23 mouse cellular contexts compared by ENCODE assay signal in the genomic region with DNA sequence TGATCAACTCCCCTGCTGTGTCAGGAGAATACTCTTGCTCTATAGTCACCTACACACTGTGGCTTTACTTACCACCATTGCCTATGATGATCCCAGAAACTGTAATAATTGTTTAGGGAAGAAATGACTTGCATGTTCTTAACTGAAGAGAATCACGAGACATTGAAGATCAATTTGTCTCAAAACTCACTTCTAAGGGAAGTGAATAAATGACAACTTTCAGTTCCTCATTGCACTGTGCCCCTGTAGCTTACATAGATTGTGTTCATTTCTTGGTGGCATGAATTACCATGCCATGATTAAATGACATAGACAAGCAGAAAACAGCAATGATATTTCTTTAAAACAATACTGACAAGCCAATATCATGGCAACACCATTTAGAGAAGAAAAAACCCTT.
A peak's percentile ranks its signal among the peaks of the same experiment; 100 is the strongest.
DNase-seq lines count a peak whose midpoint lies in the region; ATAC-seq and TF ChIP-seq lines count a peak whose summit lies in the region.
"Had no signal": no experiment of that assay in that cellular context is flagged by ENCODE, and none has a peak within 500 bp of the region (broad histone marks: within the 10 kb centered on the region; RNA-seq: fewer than 3 reads in every experiment).

No protein-coding gene starts in this region.

- no peak for TF ChIP-seq CTCF in liver, adult 2 months (IDR thresholded peaks at IDR 0.05; ENCODE audit: low read depth, low read length)
- no peak for TF ChIP-seq CTCF in bone marrow macrophage, adult 2 months (IDR thresholded peaks at IDR 0.05; ENCODE audit: low read depth, low read length)

- no peak for ATAC-seq in liver, embryonic 12.5 days
- peak; percentile 26; the same call in 1 of the 2 replicates for ATAC-seq in megakaryocyte progenitor cell, adult 5-6 weeks (replicated peaks; ENCODE audit: poor library complexity)
- ATAC-seq in kidney, embryonic 15.5 days (replicated peaks; ENCODE audit: low FRiP score) = no peak
- ATAC-seq: activated CD4-positive, CD25-positive, alpha-beta regulatory T cell, adult 4 months; forebrain, embryonic 13.5 days; forebrain, embryonic 15.5 days; forebrain, postnatal 0 days; Patski had no signal

- no peak overlapping the region for H3K4me3 ChIP-seq in liver, adult 2 months (ENCODE audit: insufficient read depth, low read depth, low read length)
- H3K4me3 ChIP-seq in liver, embryonic 12.5 days = no peak overlapping the region
- no peak overlapping the region for H3K4me3 ChIP-seq in bone marrow macrophage, adult 2 months (ENCODE audit: insufficient read depth, low read length)
- H3K4me3 ChIP-seq in kidney, embryonic 15.5 days (replicated peaks) = no peak overlapping the region
- H3K4me3 ChIP-seq: embryonic facial prominence, embryonic 12.5 days; forebrain, embryonic 13.5 days; forebrain, embryonic 15.5 days had no signal

- no peaks in the 10 kb centered on the region for H3K27me3 ChIP-seq in liver, adult 2 months (ENCODE audit: control insufficient read depth, insufficient read depth, low read length)
- H3K27me3 ChIP-seq in liver, embryonic 12.5 days (replicated peaks) = no peaks in the 10 kb centered on the region
- H3K27me3 ChIP-seq in kidney, embryonic 15.5 days = no peaks in the 10 kb centered on the region
- H3K27me3 ChIP-seq: embryonic facial prominence, embryonic 12.5 days; forebrain, embryonic 13.5 days; forebrain, embryonic 15.5 days; Patski had no signal

- peak; percentile 24 for DNase-seq in liver, adult 2 months (ENCODE audit: extremely low read depth, low read depth, low spot score)
- DNase-seq in thymus, adult 18-20 months = no peak
- DNase-seq: adrenal gland, adult 8-10 months; adrenal gland, postnatal 14 days; adrenal gland, postnatal 36 days; cerebellum, adult 11 months; cerebellum, adult 18-20 months; cerebellum, adult 8-10 months; cerebellum, adult 9-11 months; cerebellum, postnatal 14 days; cerebellum, postnatal 36 days; embryo, embryonic 11 days; forebrain, postnatal 0 days had no signal

- 73% methylated on average over 1 of the region's 1 CpGs for WGBS in liver, adult 2 months
- 31% methylated on average over 1 of the region's 1 CpGs for WGBS in liver, embryonic 12.5 days (ENCODE audit: insufficient replicate concordance)
- 85% methylated on average over 1 of the region's 1 CpGs for WGBS in kidney, embryonic 15.5 days

- no peak overlapping the region for H3K4me2 ChIP-seq in liver, embryonic 12.5 days
- no peak overlapping the region for H3K4me2 ChIP-seq in kidney, embryonic 15.5 days
- H3K4me2 ChIP-seq: embryonic facial prominence, embryonic 12.5 days; forebrain, embryonic 13.5 days; forebrain, embryonic 15.5 days had no signal

- no peaks in the 10 kb centered on the region for H3K4me1 ChIP-seq in liver, adult 2 months (ENCODE audit: control insufficient read depth, insufficient read depth, low read length)
- no peaks in the 10 kb centered on the region for H3K4me1 ChIP-seq in liver, embryonic 12.5 days
- no peaks in the 10 kb centered on the region; the same call in 1 of the 2 replicates for H3K4me1 ChIP-seq in bone marrow macrophage, adult 2 months (ENCODE audit: control insufficient read depth, insufficient read depth, low read length)
- H3K4me1 ChIP-seq in kidney, embryonic 15.5 days = no peaks in the 10 kb centered on the region
- H3K4me1 ChIP-seq: embryonic facial prominence, embryonic 12.5 days; forebrain, embryonic 13.5 days; forebrain, embryonic 15.5 days had no signal

- TF ChIP-seq POLR2A in liver, adult 2 months (IDR thresholded peaks at IDR 0.05; ENCODE audit: extremely low read depth, insufficient read depth, low read length) = no peak
- no peak for TF ChIP-seq POLR2A in bone marrow macrophage, adult 2 months (IDR thresholded peaks at IDR 0.05; ENCODE audit: borderline replicate concordance, low read depth, low read length)

- no peak overlapping the region for H3K9ac ChIP-seq in liver, adult 2 months (ENCODE audit: low read depth, low read length)
- H3K9ac ChIP-seq in liver, embryonic 12.5 days = no peak overlapping the region
- no peak overlapping the region for H3K9ac ChIP-seq in kidney, embryonic 15.5 days
- H3K9ac ChIP-seq: embryonic facial prominence, embryonic 12.5 days; forebrain, embryonic 13.5 days; forebrain, embryonic 15.5 days; forebrain, postnatal 0 days had no signal

- H3K9me3 ChIP-seq in liver, embryonic 12.5 days (replicated peaks) = no peaks in the 10 kb centered on the region
- H3K9me3 ChIP-seq in kidney, embryonic 15.5 days (replicated peaks) = no peaks in the 10 kb centered on the region
- H3K9me3 ChIP-seq: embryonic facial prominence, embryonic 12.5 days; forebrain, embryonic 13.5 days; forebrain, embryonic 15.5 days; G1E had no signal

- H3K79me2 ChIP-seq in liver, adult 2 months (ENCODE audit: control insufficient read depth, insufficient read depth, low read length) = no peaks in the 10 kb centered on the region

- H3K36me3 ChIP-seq in liver, adult 2 months (ENCODE audit: control insufficient read depth, insufficient read depth, low read length) = no peaks in the 10 kb centered on the region
- H3K36me3 ChIP-seq in liver, embryonic 12.5 days = no peaks in the 10 kb centered on the region
- no peaks in the 10 kb centered on the region for H3K36me3 ChIP-seq in kidney, embryonic 15.5 days
- H3K36me3 ChIP-seq: embryonic facial prominence, embryonic 12.5 days; forebrain, embryonic 15.5 days; G1E had no signal

- H3K27ac ChIP-seq in liver, adult 2 months (replicated peaks; ENCODE audit: insufficient read depth, low read depth, low read length) = no peak overlapping the region
- H3K27ac ChIP-seq in liver, embryonic 12.5 days = no peak overlapping the region
- peak overlapping the region; percentile 64 for H3K27ac ChIP-seq in bone marrow macrophage, adult 2 months (ENCODE audit: insufficient read depth, low read depth, low read length)
- H3K27ac ChIP-seq in kidney, embryonic 15.5 days = no peak overlapping the region
- H3K27ac ChIP-seq: embryonic facial prominence, embryonic 12.5 days; forebrain, embryonic 13.5 days; forebrain, embryonic 15.5 days had no signal
